Mouse (Mus musculus) retina, embryonic 14.5 days (tissue): Measurements from ENCODE around the gene Vac14.

ENCODE experiments used
- DNase-seq: peaks from one replicate; pipeline ENCODE4 v3.0.0-alpha.2; 2015; ENCODE audit warnings: low spot score

Vac14 gene

GRCm38 (mm10) chr8:110618391-110619207 is at the start of gene Vac14:
Gene Vac14, plus strand, starts transcription at chr8:110618585.
- peak; percentile 99 for DNase-seq

GRCm38 (mm10) chr8:110592641-110593040 is 25.7 kb upstream of the Vac14 start:
- DNase-seq = no peak

DNA sequence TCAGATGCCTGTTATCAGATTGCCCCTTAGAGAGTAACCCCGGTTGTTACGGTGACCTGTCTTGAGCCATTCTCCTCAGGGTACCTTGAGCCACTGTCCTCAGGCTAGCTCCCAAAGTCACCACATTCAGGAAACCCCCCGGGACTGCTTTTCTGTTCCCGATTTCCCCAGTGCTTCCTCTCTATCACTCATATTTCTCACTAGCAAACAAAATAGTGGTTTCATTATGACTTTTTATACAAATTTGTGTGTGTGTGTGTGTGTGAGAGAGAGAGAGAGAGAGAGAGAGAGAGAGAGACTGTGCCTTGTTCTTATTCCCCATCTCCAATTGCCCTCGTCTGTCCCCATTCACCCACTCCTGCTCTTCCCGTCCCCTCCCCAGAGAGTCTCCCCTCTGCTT is 24.2 kb upstream of the Vac14 start:
- DNase-seq = no peak

DNA sequence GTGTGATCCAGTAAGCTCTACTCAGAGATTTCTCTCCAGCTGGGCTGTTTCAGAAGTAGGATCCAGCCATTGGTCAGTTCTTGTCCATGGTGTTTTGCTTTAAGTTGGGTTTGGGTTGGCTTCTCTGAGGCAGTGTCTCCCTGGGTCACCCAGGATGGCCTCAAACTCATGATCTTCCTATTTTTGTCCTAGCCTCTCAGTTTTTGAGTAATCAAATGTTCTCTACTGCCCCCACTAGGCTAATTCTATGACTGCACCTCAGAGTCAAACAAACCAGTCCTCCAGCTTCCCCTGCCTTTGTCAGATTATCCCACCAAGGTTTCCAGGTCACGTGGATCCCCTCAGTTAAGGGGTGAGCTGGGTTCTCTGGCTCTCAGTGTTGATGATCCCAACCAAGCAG is 13.8 kb upstream of the Vac14 start:
- DNase-seq = peak; percentile 79

- DNase-seq = no peak
Measured at GRCm38 (mm10) chr8:110605401-110606015, 12.9 kb upstream of the Vac14 start.

DNA sequence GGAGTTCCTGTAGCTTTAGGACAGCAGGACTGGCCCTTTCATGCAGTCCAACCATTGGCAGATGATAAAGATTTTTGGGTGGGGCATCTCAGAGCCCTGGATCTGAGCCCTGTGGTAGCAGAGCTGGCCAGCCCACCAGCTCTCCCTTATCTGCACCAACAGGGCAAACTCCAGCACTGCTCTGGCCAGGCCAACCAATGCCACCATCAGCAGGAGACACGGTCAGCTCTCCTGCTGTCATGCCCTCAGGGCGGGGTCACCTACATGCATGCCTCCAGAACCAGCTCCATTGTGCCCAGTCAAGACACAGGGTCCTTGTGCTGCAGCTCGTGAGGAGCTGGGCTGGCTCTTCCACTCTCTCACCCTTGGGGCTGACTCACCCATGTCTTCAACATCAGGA is 2.7 kb upstream of the Vac14 start:
- no peak for DNase-seq

DNA sequence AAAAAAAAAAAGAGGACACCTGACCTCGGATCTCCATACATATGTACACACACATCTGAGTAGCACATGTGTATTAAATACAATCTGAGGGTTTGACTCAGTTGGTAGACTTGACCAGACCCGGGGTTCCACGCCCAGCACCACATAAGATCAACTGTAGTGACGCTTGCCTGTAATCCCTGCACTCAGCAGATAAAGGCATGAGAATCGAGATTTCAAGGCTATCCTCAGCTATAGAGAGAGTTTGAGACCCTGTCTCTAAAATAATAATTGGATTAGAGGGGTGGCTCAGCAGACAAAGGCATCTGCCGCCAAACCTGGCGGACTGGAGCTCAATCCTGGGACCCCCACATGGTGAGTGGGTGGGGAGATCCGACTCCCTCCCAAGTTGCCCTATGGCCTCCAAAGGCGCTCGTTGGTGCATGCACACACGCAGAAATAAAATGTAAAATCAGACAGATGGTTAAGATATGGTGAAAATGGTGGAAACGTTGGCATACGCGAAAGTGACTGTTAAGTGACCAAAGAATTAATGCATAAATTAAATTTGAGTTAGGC is 505 bp upstream of the Vac14 start:
- DNase-seq = peak; percentile 28

- no peak for DNase-seq
Measured at GRCm38 (mm10) chr8:110619208-110619574, 806 bp downstream of the Vac14 start.

DNA sequence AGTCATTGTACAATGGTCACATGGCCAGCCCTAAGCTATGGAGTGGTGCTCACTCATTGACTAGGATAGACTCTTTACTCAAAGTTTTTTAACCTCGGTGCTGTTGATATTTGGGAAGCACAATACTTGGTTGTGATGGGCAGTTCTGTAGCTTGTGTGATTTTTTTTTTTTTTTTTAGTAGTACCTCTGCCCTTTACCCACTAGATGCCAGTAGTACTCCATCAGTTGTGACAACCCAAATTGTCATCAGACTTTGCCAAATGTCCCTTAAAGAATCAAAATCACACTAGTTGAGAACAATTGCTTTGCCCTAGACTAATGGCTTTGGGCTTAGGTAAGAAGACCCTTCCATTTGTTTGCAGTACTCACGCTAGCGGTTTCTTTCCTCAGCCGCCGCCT is 1.5 kb downstream of the Vac14 start:
- peak; percentile 13 for DNase-seq

GRCm38 (mm10) chr8:110626431-110626830 is 8.0 kb downstream of the Vac14 start:
- no peak for DNase-seq

DNA sequence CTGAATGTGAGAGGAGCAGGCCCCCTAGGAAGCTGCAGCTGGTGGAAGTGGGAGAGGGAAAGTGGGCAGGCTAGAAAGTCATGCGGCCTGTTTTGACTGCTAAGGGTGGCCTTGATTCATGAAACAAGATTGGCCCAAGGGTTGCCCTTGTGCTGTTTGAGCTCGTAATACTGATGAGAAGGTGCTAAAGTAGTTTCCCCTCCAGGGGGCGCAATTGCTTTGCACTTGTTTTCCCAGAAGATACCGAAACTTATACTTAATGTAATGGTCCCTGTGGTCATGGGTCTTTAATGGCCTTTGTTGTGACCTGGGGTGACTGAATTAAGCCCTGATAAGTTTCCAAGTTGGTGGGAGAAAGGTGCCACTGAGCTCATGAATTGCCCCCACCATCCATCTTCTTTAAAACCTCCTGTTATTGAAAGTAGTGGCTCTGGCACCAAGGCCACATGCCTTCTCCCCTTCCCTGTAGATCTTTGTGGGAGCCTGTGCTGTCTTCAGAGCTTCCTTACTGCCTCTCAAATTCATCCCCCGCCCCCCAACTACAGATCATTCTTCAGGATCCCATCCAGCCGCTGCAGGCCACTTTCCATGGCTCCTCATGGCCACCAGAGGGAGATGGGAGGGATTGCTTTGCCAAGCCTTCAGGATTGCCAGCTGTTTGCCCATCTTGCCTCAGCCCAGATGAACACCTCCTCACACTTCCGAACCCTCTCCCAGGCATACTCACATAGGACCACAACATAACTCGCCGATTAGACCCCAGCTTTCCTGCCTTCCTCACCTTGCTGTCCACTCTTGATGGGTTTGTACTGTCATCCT is 11.1 kb downstream of the Vac14 start:
- peak; percentile 80 for DNase-seq

- DNase-seq = no peak
Measured at GRCm38 (mm10) chr8:110630079-110630478, 11.7 kb downstream of the Vac14 start.

- DNase-seq = no peak
Measured at GRCm38 (mm10) chr8:110630571-110631071, 12.2 kb downstream of the Vac14 start.

GRCm38 (mm10) chr8:110631201-110631600 is 12.8 kb downstream of the Vac14 start:
- DNase-seq = no peak

DNA sequence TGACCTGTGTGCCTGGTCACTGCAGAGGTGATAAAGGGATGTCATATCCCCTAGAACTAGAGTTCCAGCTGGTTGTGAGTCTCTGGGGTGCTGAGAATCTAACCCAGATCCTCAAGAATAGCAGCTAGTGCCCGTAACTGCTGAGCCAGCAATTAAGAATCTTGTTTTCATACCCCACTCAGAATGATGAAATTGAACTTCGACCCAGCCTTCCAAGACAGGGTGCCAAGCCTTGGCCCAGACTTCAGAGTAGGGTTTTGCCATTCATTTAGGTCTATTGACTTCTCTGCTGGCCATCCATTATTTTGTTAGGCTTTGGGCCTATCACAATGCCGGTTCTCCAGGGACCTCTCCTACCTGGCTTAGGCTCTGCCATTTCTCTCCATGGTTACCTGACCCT is 15.4 kb downstream of the Vac14 start:
- DNase-seq = no peak

DNA sequence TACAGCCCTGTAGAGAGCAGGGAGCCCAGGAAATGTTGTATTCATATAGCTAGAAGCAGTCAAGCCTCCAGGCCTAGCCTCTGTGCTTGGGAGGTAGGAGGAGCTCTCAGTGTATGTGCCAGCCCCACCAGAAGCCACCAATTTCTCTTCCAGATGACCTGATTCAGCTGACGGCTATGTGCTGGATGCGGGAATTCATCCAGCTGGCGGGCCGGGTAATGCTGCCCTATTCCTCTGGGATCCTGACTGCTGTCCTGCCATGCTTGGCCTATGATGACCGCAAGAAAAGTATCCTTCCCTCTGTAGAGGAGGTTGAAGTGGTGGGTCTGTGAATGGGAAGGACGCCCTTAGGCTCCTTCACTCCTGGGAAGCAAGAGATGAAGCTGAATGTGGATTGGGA is 17.8 kb downstream of the Vac14 start:
- DNase-seq = no peak

- no peak for DNase-seq
Measured at GRCm38 (mm10) chr8:110642331-110642730, 23.9 kb downstream of the Vac14 start.

- no peak for DNase-seq
Measured at GRCm38 (mm10) chr8:110643177-110643576, 24.8 kb downstream of the Vac14 start.

- DNase-seq = no peak
Measured at GRCm38 (mm10) chr8:110644422-110644821, 26.0 kb downstream of the Vac14 start.

DNA sequence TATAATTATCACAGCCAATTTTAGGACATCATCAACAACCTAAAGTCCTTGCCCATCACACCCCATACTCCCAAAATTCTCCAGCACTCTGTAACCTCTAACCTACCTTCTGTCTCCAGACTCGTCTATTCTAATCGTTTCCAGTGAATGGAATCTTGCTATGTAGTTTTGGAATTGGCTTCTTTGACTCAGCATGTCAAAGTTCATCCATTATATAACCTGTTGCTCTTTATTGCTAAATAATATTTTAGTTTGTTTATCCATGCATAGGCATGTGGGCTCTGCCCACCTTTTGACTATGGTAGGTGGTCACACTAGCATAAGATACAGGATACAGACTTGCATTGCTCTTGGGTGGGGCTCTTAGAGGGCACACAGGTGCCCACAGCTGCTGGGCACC is 26.5 kb downstream of the Vac14 start:
- DNase-seq = no peak

DNA sequence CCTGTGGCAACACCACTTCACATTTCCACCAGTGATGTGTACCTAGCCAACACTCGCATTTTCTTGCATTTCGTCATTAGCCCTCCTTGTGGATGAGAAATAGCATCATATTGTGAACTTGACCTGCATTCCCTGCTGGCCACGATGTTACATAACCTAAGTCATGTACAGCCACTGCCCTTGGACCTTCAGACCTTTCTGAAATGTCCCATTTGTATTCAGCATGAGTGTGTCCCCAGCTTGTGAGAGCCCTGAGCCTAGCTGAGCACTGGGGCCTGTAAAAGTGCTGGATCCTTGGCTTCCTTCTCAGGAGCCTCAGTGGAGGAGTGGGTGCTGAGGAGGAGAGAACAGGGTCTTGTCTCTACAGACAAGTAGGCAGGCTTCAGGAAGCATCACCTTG is 27.0 kb downstream of the Vac14 start:
- DNase-seq = no peak

- peak; percentile 82 for DNase-seq
Measured at GRCm38 (mm10) chr8:110646064-110646463, 27.7 kb downstream of the Vac14 start.
